In genomic region chr3:103056016-103056595, GRCm38 (mm10) we compare ENCODE assay signal across 24 mouse cellular contexts. TPM values are rescaled to one million over a fixed set of nuclear protein-coding genes. Genes with fewer than 3 reads are reported as not detected.
DNase-seq lines count a peak whose midpoint lies in the region; ATAC-seq lines count a peak whose summit lies in the region.
"Had no signal": no experiment of that assay in that cellular context is flagged by ENCODE, and none has a peak within 500 bp of the region (broad histone marks: within the 10 kb centered on the region; RNA-seq: fewer than 3 reads in every experiment).

No protein-coding gene starts in this region.

- no peak for ATAC-seq in limb, embryonic 15.5 days (ENCODE audit: insufficient number of reproducible peaks, low FRiP score, low TSS enrichment, low read depth)
- ATAC-seq: activated CD4-positive, CD25-positive, alpha-beta regulatory T cell, adult 4 months; CD4-positive, CD25-positive, alpha-beta regulatory T cell, adult 4 months; forebrain, embryonic 15.5 days had no signal

- DNase-seq in limb, embryonic 10.5 days (ENCODE audit: low spot score) = no peak
- peak; percentile 8 for DNase-seq in adipocyte (ENCODE audit: low spot score)
- DNase-seq in gonadal fat pad, adult 2 months (ENCODE audit: low read depth) = peak; percentile 76
- no peak for DNase-seq in kidney, postnatal 36 days
- DNase-seq in right cerebral cortex, adult 18-20 months = no peak
- DNase-seq: adrenal gland, postnatal 10 days; adrenal gland, postnatal 36 days; cerebellum, adult 18-20 months; cerebellum, adult 9-10 months; cerebellum, postnatal 14 days; gastrocnemius, postnatal 25 days; heart, postnatal 14 days had no signal

- no peaks in the 10 kb centered on the region for H3K9me3 ChIP-seq in limb, embryonic 15.5 days
- H3K9me3 ChIP-seq in limb, embryonic 10.5 days (replicated peaks) = no peaks in the 10 kb centered on the region
- H3K9me3 ChIP-seq: embryonic facial prominence, embryonic 12.5 days; embryonic facial prominence, embryonic 15.5 days; forebrain, embryonic 12.5 days; forebrain, embryonic 15.5 days; heart, embryonic 12.5 days; heart, embryonic 15.5 days; hindbrain, embryonic 12.5 days; hindbrain, embryonic 15.5 days had no signal

- no peak overlapping the region for H3K4me3 ChIP-seq in limb, embryonic 15.5 days
- no peak overlapping the region for H3K4me3 ChIP-seq in limb, embryonic 10.5 days
- H3K4me3 ChIP-seq: embryonic facial prominence, embryonic 12.5 days; embryonic facial prominence, embryonic 15.5 days; forebrain, embryonic 12.5 days; forebrain, embryonic 15.5 days; heart, embryonic 12.5 days; heart, embryonic 15.5 days; hindbrain, embryonic 12.5 days; hindbrain, embryonic 15.5 days had no signal

- 84% methylated on average over 5 of the region's 5 CpGs for WGBS in limb, embryonic 15.5 days
- WGBS in limb, embryonic 10.5 days = 92% methylated on average over 5 of the region's 5 CpGs

- peaks cover 51% of the 10 kb centered on the region for H3K36me3 ChIP-seq in limb, embryonic 15.5 days
- H3K36me3 ChIP-seq in limb, embryonic 10.5 days = peaks cover 74% of the 10 kb centered on the region

- no peaks in the 10 kb centered on the region for H3K27me3 ChIP-seq in limb, embryonic 15.5 days
- H3K27me3 ChIP-seq in limb, embryonic 10.5 days (ENCODE audit: low read depth, poor library complexity, severe bottlenecking) = no peaks in the 10 kb centered on the region
- H3K27me3 ChIP-seq: embryonic facial prominence, embryonic 12.5 days; embryonic facial prominence, embryonic 15.5 days; forebrain, embryonic 12.5 days; forebrain, embryonic 15.5 days; heart, embryonic 12.5 days; heart, embryonic 15.5 days; hindbrain, embryonic 12.5 days; hindbrain, embryonic 15.5 days had no signal

- peak overlapping the region; percentile 11; the same call in 1 of the 2 replicates for H3K27ac ChIP-seq in limb, embryonic 15.5 days
- no peak overlapping the region for H3K27ac ChIP-seq in limb, embryonic 10.5 days
- H3K27ac ChIP-seq: embryonic facial prominence, embryonic 12.5 days; forebrain, embryonic 12.5 days; forebrain, embryonic 15.5 days; heart, embryonic 15.5 days; hindbrain, embryonic 12.5 days; hindbrain, embryonic 15.5 days had no signal

- H3K4me1 ChIP-seq in limb, embryonic 15.5 days = peaks cover 5% of the 10 kb centered on the region; the same call in 1 of the 2 replicates
- peaks cover 7% of the 10 kb centered on the region; the same call in 1 of the 2 replicates for H3K4me1 ChIP-seq in limb, embryonic 10.5 days
- H3K4me1 ChIP-seq: embryonic facial prominence, embryonic 15.5 days had no signal

- no peak overlapping the region for H3K9ac ChIP-seq in limb, embryonic 15.5 days
- H3K9ac ChIP-seq: embryonic facial prominence, embryonic 12.5 days; embryonic facial prominence, embryonic 15.5 days; forebrain, embryonic 12.5 days; forebrain, embryonic 15.5 days; heart, embryonic 12.5 days; heart, embryonic 15.5 days; hindbrain, embryonic 12.5 days; hindbrain, embryonic 15.5 days had no signal

- no peak overlapping the region for H3K4me2 ChIP-seq in limb, embryonic 15.5 days
- H3K4me2 ChIP-seq: embryonic facial prominence, embryonic 12.5 days; embryonic facial prominence, embryonic 15.5 days; forebrain, embryonic 12.5 days; forebrain, embryonic 15.5 days; heart, embryonic 12.5 days; heart, embryonic 15.5 days; hindbrain, embryonic 12.5 days; hindbrain, embryonic 15.5 days had no signal

RNA-seq across cellular contexts. Expression of gene Nras, which starts 2.0 kb away (rescaled TPM):
- polyA plus RNA-seq in limb, embryonic 15.5 days (2015; fragmentation: Nextera tagmentation; extraction: Ambion mirVana) = 98.0 and 98.1 TPM in 2 replicates
- 123 and 134 TPM in 2 replicates for polyA plus RNA-seq in limb, embryonic 10.5 days (2016; fragmentation: Nextera tagmentation; extraction: Ambion mirVana)
- 23.1 and 26.1 TPM in 2 replicates for polyA plus RNA-seq in gonadal fat pad, adult 2 months (2012; rRNA removed)

RNA-seq across cellular contexts. Expression of gene Ampd1, which starts 17.7 kb away (rescaled TPM):
- polyA plus RNA-seq in limb, embryonic 15.5 days (2015; fragmentation: Nextera tagmentation; extraction: Ambion mirVana) = 6.2 and 20.5 TPM in 2 replicates
- 0.10 TPM in 1 of 2 replicates, not detected in the other for polyA plus RNA-seq in limb, embryonic 10.5 days (2016; fragmentation: Nextera tagmentation; extraction: Ambion mirVana)
- 0.10 and 0.27 TPM in 2 replicates for polyA plus RNA-seq in gonadal fat pad, adult 2 months (2012; rRNA removed)
- polyA plus RNA-seq: forebrain, embryonic 12.5 days; heart, embryonic 12.5 days; hindbrain, embryonic 12.5 days; hindbrain, embryonic 15.5 days; intestine, embryonic 14.5 days had no signal

RNA-seq across cellular contexts. Expression of gene Csde1, which starts 35.9 kb away (rescaled TPM):
- polyA plus RNA-seq in limb, embryonic 15.5 days (2015; fragmentation: Nextera tagmentation; extraction: Ambion mirVana) = 312 and 324 TPM in 2 replicates
- polyA plus RNA-seq in limb, embryonic 10.5 days (2016; fragmentation: Nextera tagmentation; extraction: Ambion mirVana) = 380 and 462 TPM in 2 replicates
- polyA plus RNA-seq in gonadal fat pad, adult 2 months (2012; rRNA removed) = 53.1 and 58.7 TPM in 2 replicates

RNA-seq across cellular contexts. Expression of gene Dennd2c, which starts 46.3 kb away (rescaled TPM):
- polyA plus RNA-seq in limb, embryonic 15.5 days (2015; fragmentation: Nextera tagmentation; extraction: Ambion mirVana) = 16.3 and 16.7 TPM in 2 replicates
- 1.7 and 3.1 TPM in 2 replicates for polyA plus RNA-seq in limb, embryonic 10.5 days (2016; fragmentation: Nextera tagmentation; extraction: Ambion mirVana)
- 0.77 and 0.89 TPM in 2 replicates for polyA plus RNA-seq in gonadal fat pad, adult 2 months (2012; rRNA removed)

Comparison
In these comparisons a context has a peak if more than half of its experiments do, and no peak if none do; other contexts are left out.
1. DNase-seq: peak in adipocyte (single experiment) and gonadal fat pad, adult 2 months (single experiment); none in limb, embryonic 10.5 days (single experiment), kidney, postnatal 36 days (0 of 2) and right cerebral cortex, adult 18-20 months (single experiment).